Mouse (Mus musculus): ENCODE data around the gene Map3k14. TPM values are rescaled to one million over a fixed set of nuclear protein-coding genes. Genes with fewer than 3 reads are reported as not detected.
A peak's percentile ranks its signal among the peaks of the same experiment; 100 is the strongest.
"Not testable (repeated sequence)": the region's sequence is repeated elsewhere in the genome, so short reads cannot be mapped to it uniquely, and the experiment has no call there.

Map3k14 gene
- total and polyA plus RNA-seq, 2 experiments from 2014 or later: 1.5 to 6.7 TPM

DNA sequence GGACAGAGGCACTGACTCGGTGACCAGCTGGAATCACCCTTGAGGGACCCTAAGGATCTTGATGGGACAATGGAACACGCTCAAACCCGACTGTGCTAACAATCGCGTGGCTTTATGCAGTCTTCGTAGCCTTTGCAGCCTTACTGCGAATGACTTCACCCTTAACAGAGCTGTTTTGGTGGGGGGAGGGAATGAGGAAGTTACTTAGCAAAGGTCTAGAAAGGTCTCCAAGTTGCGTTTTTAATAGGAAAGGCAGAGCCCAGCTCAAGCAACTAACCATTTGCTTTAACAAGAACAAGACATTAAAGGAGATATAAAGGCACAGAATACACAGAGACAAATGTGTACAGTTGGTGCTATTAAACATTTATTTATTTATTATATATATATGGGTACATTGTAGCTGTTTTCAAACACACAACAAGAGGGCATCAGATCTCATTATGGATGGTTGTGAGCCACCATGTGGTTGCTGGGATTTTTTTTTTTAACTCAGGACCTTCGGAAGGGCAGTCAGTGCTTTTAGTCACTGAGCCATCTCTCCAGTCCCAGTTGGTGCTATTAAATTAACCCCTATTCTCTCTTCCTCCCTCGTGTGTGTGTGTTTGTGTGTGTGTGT is 42.8 kb upstream of the Map3k14 start:
- DNase-seq (ENCODE audit: low spot score): no peak
- Histone ChIP-seq H3K27me3 (ENCODE audit: insufficient read depth, low read length) (no peaks in the 10 kb centered on the region), H3K27ac (no peak overlapping the region), H3K4me1 (ENCODE audit: insufficient read depth, low read length) (no peaks in the 10 kb centered on the region; the same call in 1 of the 2 replicates), H3K9me3 (ENCODE audit: low read length) (no peaks in the 10 kb centered on the region), H3K36me3 (ENCODE audit: insufficient read depth, low read length) (no peaks in the 10 kb centered on the region), H3K4me3 (ENCODE audit: low read length) (no peak overlapping the region), H3K4me2 (ENCODE audit: low read depth, low read length) (no peak overlapping the region), H3K9ac (replicated peaks; ENCODE audit: low read length) (no peak overlapping the region)
- 73% methylated on average over 10 of the region's 10 CpGs for WGBS
- ATAC-seq: no peak
- TF ChIP-seq CTCF (IDR thresholded peaks at IDR 0.05; ENCODE audit: low read depth): no peak

DNA sequence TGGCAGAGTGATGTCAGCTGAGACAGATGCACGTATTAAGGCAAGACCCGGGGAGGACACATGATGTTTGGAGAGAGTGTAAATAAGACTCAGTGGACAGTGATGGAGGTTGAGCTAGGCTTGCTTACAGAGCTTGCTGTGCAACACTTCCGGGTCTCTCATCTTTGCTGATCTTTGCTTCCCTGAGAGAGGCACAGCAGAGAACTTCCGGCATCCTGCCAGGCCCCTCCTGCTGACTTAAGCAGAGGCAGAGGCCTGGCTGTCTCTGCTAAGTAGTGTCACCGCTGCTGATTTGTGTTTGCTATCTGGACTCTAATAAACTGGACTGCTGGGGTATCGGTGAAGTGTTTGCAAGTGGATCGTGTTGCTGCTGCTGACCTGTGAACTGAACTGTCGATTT is 40.6 kb upstream of the Map3k14 start:
- Histone ChIP-seq H3K9ac (replicated peaks; ENCODE audit: low read length) (no peak overlapping the region), H3K36me3 (ENCODE audit: insufficient read depth, low read length) (no peaks in the 10 kb centered on the region), H3K4me1 (ENCODE audit: insufficient read depth, low read length) (no peaks in the 10 kb centered on the region; the same call in 1 of the 2 replicates), H3K27ac (no peak overlapping the region), H3K4me3 (ENCODE audit: low read length) (no peak overlapping the region), H3K4me2 (ENCODE audit: low read depth, low read length) (no peak overlapping the region), H3K27me3 (ENCODE audit: insufficient read depth, low read length) (no peaks in the 10 kb centered on the region), H3K9me3 (ENCODE audit: low read length) (no peaks in the 10 kb centered on the region)
- 69% methylated on average over 8 of the region's 8 CpGs for WGBS
- no peak for ATAC-seq
- no peak for DNase-seq (ENCODE audit: low spot score)
- TF ChIP-seq CTCF (IDR thresholded peaks at IDR 0.05; ENCODE audit: low read depth): no peak

DNA sequence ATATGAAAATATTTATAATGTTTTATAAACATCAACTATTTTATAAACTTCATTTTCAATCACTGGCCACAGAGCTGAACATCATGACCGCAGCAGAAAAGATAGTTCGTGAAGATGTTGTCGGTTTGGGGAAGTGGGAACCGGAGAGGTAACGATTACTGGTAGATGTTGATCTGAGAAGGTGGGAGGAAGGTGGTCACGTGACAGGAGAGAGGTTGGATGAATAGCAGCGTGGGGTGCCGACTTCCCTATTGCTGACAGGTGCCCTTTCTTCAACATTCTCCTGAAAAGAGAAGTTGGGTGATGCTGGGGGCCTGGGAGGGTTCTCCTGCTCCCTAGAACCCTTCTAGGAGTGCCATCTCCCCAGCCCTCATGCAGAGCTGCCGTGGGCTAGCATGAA is 37.3 kb upstream of the Map3k14 start:
- WGBS: 88% methylated on average over 9 of the region's 9 CpGs
- H3K9ac ChIP-seq (replicated peaks; ENCODE audit: low read length): no peak overlapping the region
- H3K36me3 ChIP-seq (ENCODE audit: insufficient read depth, low read length): no peaks in the 10 kb centered on the region
- no peak for DNase-seq (ENCODE audit: low spot score)
- H3K4me3 ChIP-seq (ENCODE audit: low read length): no peak overlapping the region
- no peak for TF ChIP-seq CTCF (IDR thresholded peaks at IDR 0.05; ENCODE audit: low read depth)
- no peaks in the 10 kb centered on the region for H3K9me3 ChIP-seq (ENCODE audit: low read length)
- no peak for ATAC-seq
- H3K4me1 ChIP-seq (ENCODE audit: insufficient read depth, low read length): no peaks in the 10 kb centered on the region
- no peak overlapping the region for H3K4me2 ChIP-seq (ENCODE audit: low read depth, low read length)
- H3K27me3 ChIP-seq (ENCODE audit: insufficient read depth, low read length): no peaks in the 10 kb centered on the region
- no peak overlapping the region for H3K27ac ChIP-seq

DNA sequence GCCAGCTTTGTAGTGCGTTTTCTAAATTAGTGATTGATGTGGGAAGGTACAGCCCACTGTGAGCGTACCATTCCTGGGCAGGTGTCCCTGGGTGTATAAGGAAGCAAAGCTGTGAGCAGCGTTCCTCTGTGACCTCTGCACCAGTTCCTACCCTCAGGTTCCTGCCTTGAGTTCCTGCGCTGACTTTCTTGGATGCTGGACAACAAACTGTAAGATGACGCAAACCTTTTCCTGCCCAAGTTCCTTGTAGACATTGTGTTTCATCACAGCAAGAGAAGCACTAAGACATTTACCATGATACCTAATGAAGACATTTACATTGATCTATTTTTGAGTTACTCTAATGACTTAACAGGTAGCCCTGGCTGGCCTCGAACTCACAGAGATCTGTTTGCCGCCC is 27.5 kb upstream of the Map3k14 start:
- ATAC-seq: no peak
- 90% methylated on average over 7 of the region's 7 CpGs for WGBS

GRCm38 (mm10) chr11:103294066-103294465 is 26.8 kb upstream of the Map3k14 start:
- Histone ChIP-seq H3K4me3 (ENCODE audit: low read length) (no peak overlapping the region), H3K36me3 (ENCODE audit: insufficient read depth, low read length) (no peaks in the 10 kb centered on the region), H3K4me1 (ENCODE audit: insufficient read depth, low read length) (no peaks in the 10 kb centered on the region), H3K9ac (replicated peaks; ENCODE audit: low read length) (no peak overlapping the region), H3K4me2 (ENCODE audit: low read depth, low read length) (no peak overlapping the region), H3K27me3 (ENCODE audit: insufficient read depth, low read length) (no peaks in the 10 kb centered on the region), H3K9me3 (ENCODE audit: low read length) (no peaks in the 10 kb centered on the region), H3K27ac (no peak overlapping the region)
- WGBS: 92% methylated on average over 6 of the region's 6 CpGs
- ATAC-seq (no peak), DNase-seq (ENCODE audit: low spot score) (no peak)
- no peak for TF ChIP-seq CTCF (IDR thresholded peaks at IDR 0.05; ENCODE audit: low read depth)

More for the DNA sequence above, 27.5 kb upstream of the Map3k14 start:
- no peak overlapping the region for H3K27ac ChIP-seq
- no peaks in the 10 kb centered on the region for H3K27me3 ChIP-seq (ENCODE audit: insufficient read depth, low read length)
- no peak for TF ChIP-seq CTCF (IDR thresholded peaks at IDR 0.05; ENCODE audit: low read depth)
- no peak overlapping the region for H3K4me3 ChIP-seq (ENCODE audit: low read length)
- H3K9ac ChIP-seq (replicated peaks; ENCODE audit: low read length): no peak overlapping the region
- H3K4me2 ChIP-seq (ENCODE audit: low read depth, low read length): no peak overlapping the region
- H3K9me3 ChIP-seq (ENCODE audit: low read length): no peaks in the 10 kb centered on the region
- no peak for DNase-seq (ENCODE audit: low spot score)
- H3K4me1 ChIP-seq (ENCODE audit: insufficient read depth, low read length): no peaks in the 10 kb centered on the region
- H3K36me3 ChIP-seq (ENCODE audit: insufficient read depth, low read length): no peaks in the 10 kb centered on the region

DNA sequence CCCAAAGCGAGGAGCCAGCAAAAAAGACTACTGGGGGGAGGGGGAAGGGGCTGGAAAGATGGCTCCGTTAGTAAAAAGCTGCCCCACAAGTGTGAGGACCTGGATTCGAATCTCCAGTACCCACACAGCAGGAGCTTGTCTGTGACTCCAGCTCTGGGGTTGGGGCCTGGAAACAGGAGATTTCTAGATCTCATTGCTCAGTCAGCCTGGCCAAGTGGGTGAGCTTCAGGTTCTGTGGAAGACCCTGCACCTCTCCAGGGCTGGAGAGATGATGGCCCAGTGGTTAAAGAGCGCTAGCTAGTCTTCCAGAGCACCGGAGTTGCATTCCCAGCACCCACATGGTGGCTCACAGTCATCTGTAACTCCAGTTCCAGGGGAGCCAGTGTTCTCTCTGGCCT is 25.6 kb upstream of the Map3k14 start:
- WGBS: 75% methylated on average over 5 of the region's 5 CpGs

GRCm38 (mm10) chr11:103292152-103292889 is 25.0 kb upstream of the Map3k14 start:
- Histone ChIP-seq H3K4me1 (ENCODE audit: insufficient read depth, low read length) (no peaks in the 10 kb centered on the region), H3K4me2 (ENCODE audit: low read depth, low read length) (no peak overlapping the region), H3K4me3 (ENCODE audit: low read length) (no peak overlapping the region), H3K27me3 (ENCODE audit: insufficient read depth, low read length) (no peaks in the 10 kb centered on the region), H3K36me3 (ENCODE audit: insufficient read depth, low read length) (no peaks in the 10 kb centered on the region), H3K9me3 (ENCODE audit: low read length) (no peaks in the 10 kb centered on the region), H3K9ac (replicated peaks; ENCODE audit: low read length) (no peak overlapping the region), H3K27ac (peak overlapping the region; percentile 5; the same call in 1 of the 2 replicates)
- TF ChIP-seq CTCF (IDR thresholded peaks at IDR 0.05; ENCODE audit: low read depth): no peak
- ATAC-seq (peak; percentile 67; the same call in 1 of the 2 replicates), DNase-seq (ENCODE audit: low spot score) (peak; percentile 42)
- WGBS: 22% methylated on average over 14 of the region's 14 CpGs

More for the DNA sequence above, 25.6 kb upstream of the Map3k14 start:
- DNase-seq (ENCODE audit: low spot score) (no peak), ATAC-seq (no peak)
- Histone ChIP-seq H3K4me1 (ENCODE audit: insufficient read depth, low read length) (no peaks in the 10 kb centered on the region), H3K9me3 (ENCODE audit: low read length) (no peaks in the 10 kb centered on the region), H3K36me3 (ENCODE audit: insufficient read depth, low read length) (no peaks in the 10 kb centered on the region), H3K4me3 (ENCODE audit: low read length) (no peak overlapping the region), H3K27ac (no peak overlapping the region), H3K9ac (replicated peaks; ENCODE audit: low read length) (no peak overlapping the region), H3K4me2 (ENCODE audit: low read depth, low read length) (no peak overlapping the region), H3K27me3 (ENCODE audit: insufficient read depth, low read length) (no peaks in the 10 kb centered on the region)
- TF ChIP-seq CTCF (IDR thresholded peaks at IDR 0.05; ENCODE audit: low read depth): no peak

GRCm38 (mm10) chr11:103290841-103291240 is 23.6 kb upstream of the Map3k14 start:
- not testable (repeated sequence) for H3K36me3 ChIP-seq (ENCODE audit: insufficient read depth, low read length); DNase-seq (ENCODE audit: low spot score); H3K9ac ChIP-seq (replicated peaks; ENCODE audit: low read length); H3K4me1 ChIP-seq (ENCODE audit: insufficient read depth, low read length); H3K4me2 ChIP-seq (ENCODE audit: low read depth, low read length); ATAC-seq; H3K9me3 ChIP-seq (ENCODE audit: low read length); H3K27ac ChIP-seq; H3K27me3 ChIP-seq (ENCODE audit: insufficient read depth, low read length); H3K4me3 ChIP-seq (ENCODE audit: low read length)
- 95% methylated on average over 7 of the region's 7 CpGs for WGBS
